Mouse (Mus musculus) lung, adult 2 months (tissue): ENCODE data around the gene Igfbp1.

Source experiments
- CTCF ChIP-seq: fragments of 200-500 bp; IDR thresholded peaks from 2 replicates; pipeline ENCODE4 v1.5.1; 2011; ENCODE audit warnings: mild to moderate bottlenecking, low read length, control low read depth; ENCODE audit not compliant: insufficient read depth
- POLR2A ChIP-seq: fragments of 200-500 bp; IDR thresholded peaks from 2 replicates; pipeline ENCODE4 v1.6.1; 2011; ENCODE audit warnings: low read depth, mild to moderate bottlenecking, control low read depth, low read length, borderline replicate concordance; ENCODE audit errors: extremely low read depth

- TF ChIP-seq CTCF: no peak
- no peak for TF ChIP-seq POLR2A
Measured at GRCm38 (mm10) chr11:7160637-7161101, 36.9 kb upstream of the Igfbp1 start.
